Mouse (Mus musculus): ENCODE measurements around the gene Cxcl2.

DNA sequence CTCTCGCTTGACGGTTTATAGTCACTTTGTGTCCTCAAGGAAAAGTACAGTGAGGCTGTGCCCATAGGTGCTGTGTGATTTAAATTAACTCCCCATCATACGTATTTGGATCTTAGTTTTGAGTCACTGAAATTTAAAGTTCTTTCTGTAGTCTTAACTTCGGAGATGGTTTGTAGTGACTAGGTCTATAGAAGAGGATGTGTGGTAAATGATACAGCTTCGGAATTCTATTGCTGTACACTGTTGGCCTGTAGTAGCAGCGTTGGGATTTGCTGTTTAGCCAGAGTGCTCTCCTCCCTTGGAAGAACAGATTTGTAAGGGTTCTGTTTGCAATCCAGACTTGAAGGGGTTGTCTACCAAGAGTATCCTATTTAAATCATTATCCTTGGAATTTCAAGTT lies 28.2 kb downstream of the Cxcl2 start:
- TF ChIP-seq CTCF (IDR thresholded peaks at IDR 0.05; ENCODE audit: low read depth) (no peak), EP300 (IDR thresholded peaks at IDR 0.05; ENCODE audit: low read depth) (no peak)

Measured in liver, embryonic 14.5 days (tissue).